Mouse (Mus musculus): ENCODE results near the gene Olfr420. TPM values are rescaled to one million over a fixed set of nuclear protein-coding genes. Genes with fewer than 3 reads are reported as not detected.

The Olfr420 gene
- total RNA-seq (2021): not detected

- DNase-seq: no peak
Observed at GRCm38 (mm10) chr1:174155333-174155732, at the start of gene Olfr420. Gene Olfr420, plus strand, starts transcription at chr1:174155633.

- DNase-seq: no peak
Observed at GRCm38 (mm10) chr1:174121062-174121461, 34.4 kb upstream of the Olfr420 start, which contains the start of gene Olfr231. Gene Olfr231, minus strand, starts transcription at chr1:174121162.

GRCm38 (mm10) chr1:174131217-174131616 is 24.2 kb upstream of the Olfr420 start, which contains the start of gene Olfr424:
Gene Olfr424, plus strand, starts transcription at chr1:174131517.
- no peak for DNase-seq

GRCm38 (mm10) chr1:174131999-174132398 is 23.4 kb upstream of the Olfr420 start:
- DNase-seq: no peak

- DNase-seq: no peak
Observed at GRCm38 (mm10) chr1:174141384-174141783, 14.0 kb upstream of the Olfr420 start.

- DNase-seq: no peak
Observed at GRCm38 (mm10) chr1:174146696-174147095, 8.7 kb upstream of the Olfr420 start.

GRCm38 (mm10) chr1:174149289-174149688 is 6.1 kb upstream of the Olfr420 start:
- no peak for DNase-seq

- DNase-seq: no peak
Observed at GRCm38 (mm10) chr1:174157622-174158021, 2.2 kb downstream of the Olfr420 start.

GRCm38 (mm10) chr1:174158512-174158911 is 3.1 kb downstream of the Olfr420 start:
- DNase-seq: no peak

- no peak for DNase-seq
Observed at GRCm38 (mm10) chr1:174159095-174159494, 3.7 kb downstream of the Olfr420 start.

GRCm38 (mm10) chr1:174169024-174169423 is 13.6 kb downstream of the Olfr420 start:
- DNase-seq: no peak

GRCm38 (mm10) chr1:174170706-174171501 is 15.5 kb downstream of the Olfr420 start:
- DNase-seq: no peak

GRCm38 (mm10) chr1:174171537-174171936 is 16.1 kb downstream of the Olfr420 start:
- DNase-seq: no peak

GRCm38 (mm10) chr1:174172605-174173004 is 17.2 kb downstream of the Olfr420 start, which contains the start of gene Spta1:
Gene Spta1, plus strand, starts transcription at chr1:174172776.
- no peak for DNase-seq

- no peak for DNase-seq
Observed at GRCm38 (mm10) chr1:174204699-174205098, 49.3 kb downstream of the Olfr420 start.

Other genes with a start within 250 kb of the Olfr420 start
- not detected for gene Ifi211, start 242.6 kb upstream of the Olfr420 start, total RNA-seq (2021)
- gene Mndal, start 213.1 kb upstream of the Olfr420 start, total RNA-seq (2021): 10 to 100 TPM in 1 of 2 experiments, 1 to 10 TPM in 1; 8.6 to 13.0 TPM
- 1 to 10 TPM; 5.2 to 5.6 TPM for gene Ifi203, start 213.0 kb upstream of the Olfr420 start, total RNA-seq (2021)
- not detected for gene Ifi202b, start 172.9 kb upstream of the Olfr420 start, total RNA-seq (2021)
- not detected for gene Ifi205, start 123.8 kb upstream of the Olfr420 start, total RNA-seq (2021)
- not detected for gene Olfr433, start 114.9 kb upstream of the Olfr420 start, total RNA-seq (2021)
- gene Olfr432, start 106.4 kb upstream of the Olfr420 start, total RNA-seq (2021): not detected
- gene Olfr430, start 89.0 kb upstream of the Olfr420 start, total RNA-seq (2021): not detected
- not detected for gene Olfr429, start 71.3 kb upstream of the Olfr420 start, total RNA-seq (2021)
- gene Olfr427, start 58.7 kb upstream of the Olfr420 start, total RNA-seq (2021): not detected
- not detected for gene Olfr231, start 34.5 kb upstream of the Olfr420 start, total RNA-seq (2021)
- not detected for gene Olfr424, start 24.1 kb upstream of the Olfr420 start, total RNA-seq (2021)
- gene Spta1, start 17.1 kb downstream of the Olfr420 start, total RNA-seq (2021): under 1 TPM; 0.05 to 0.07 TPM
- not detected for gene Olfr419, start 96.4 kb downstream of the Olfr420 start, total RNA-seq (2021)
- not detected for gene Mptx1, start 174.9 kb downstream of the Olfr420 start, total RNA-seq (2021)
- not detected for gene Olfr417, start 209.5 kb downstream of the Olfr420 start, total RNA-seq (2021)
- not detected for gene Olfr248, start 235.4 kb downstream of the Olfr420 start, total RNA-seq (2021)